22 mouse cellular contexts compared by ENCODE assay signal in genomic region chrX:140305652-140306051, GRCm38 (mm10). TPM values are rescaled to one million over a fixed set of nuclear protein-coding genes. Genes with fewer than 3 reads are reported as not detected.
DNase-seq lines count a peak whose midpoint lies in the region; ATAC-seq and TF ChIP-seq lines count a peak whose summit lies in the region.
"Had no signal": no experiment of that assay in that cellular context is flagged by ENCODE, and none has a peak within 500 bp of the region (broad histone marks: within the 10 kb centered on the region; RNA-seq: fewer than 3 reads in every experiment).

No protein-coding gene starts in this region.

- peaks cover 3% of the 10 kb centered on the region for H3K27me3 ChIP-seq in hindbrain, embryonic 11.5 days (ENCODE audit: control insufficient read depth, insufficient read depth, low read length)
- peaks cover 50% of the 10 kb centered on the region for H3K27me3 ChIP-seq in hindbrain, embryonic 12.5 days
- no peaks in the 10 kb centered on the region for H3K27me3 ChIP-seq in lung, postnatal 0 days (replicated peaks; ENCODE audit: insufficient read depth, low read length)

- TF ChIP-seq CTCF in lung, postnatal 0 days (IDR thresholded peaks at IDR 0.05) = no peak

- H3K4me2 ChIP-seq in hindbrain, embryonic 11.5 days (replicated peaks; ENCODE audit: low read depth, low read length) = no peak overlapping the region
- no peak overlapping the region for H3K4me2 ChIP-seq in hindbrain, embryonic 12.5 days (replicated peaks)
- H3K4me2 ChIP-seq in lung, postnatal 0 days (replicated peaks; ENCODE audit: low read depth, low read length) = no peak overlapping the region
- H3K4me2 ChIP-seq: embryonic facial prominence, embryonic 13.5 days; limb, embryonic 12.5 days; liver, embryonic 13.5 days; lung, embryonic 14.5 days had no signal

- TF ChIP-seq EP300 in lung, postnatal 0 days (IDR thresholded peaks at IDR 0.05) = no peak

- H3K36me3 ChIP-seq in hindbrain, embryonic 11.5 days (ENCODE audit: control insufficient read depth, insufficient read depth, low read length) = no peaks in the 10 kb centered on the region
- no peaks in the 10 kb centered on the region for H3K36me3 ChIP-seq in hindbrain, embryonic 12.5 days
- H3K36me3 ChIP-seq in lung, postnatal 0 days (ENCODE audit: insufficient read depth, low read length) = no peaks in the 10 kb centered on the region
- H3K36me3 ChIP-seq: embryonic facial prominence, embryonic 13.5 days; heart, embryonic 10.5 days; limb, embryonic 12.5 days; liver, embryonic 13.5 days had no signal

- H3K4me3 ChIP-seq in hindbrain, embryonic 11.5 days (ENCODE audit: low read depth, low read length) = no peak overlapping the region
- no peak overlapping the region for H3K4me3 ChIP-seq in hindbrain, embryonic 12.5 days
- H3K4me3 ChIP-seq in lung, postnatal 0 days (ENCODE audit: low read depth, low read length) = no peak overlapping the region
- H3K4me3 ChIP-seq: embryonic facial prominence, embryonic 13.5 days; heart, embryonic 10.5 days; layer of hippocampus, adult 2 months; limb, embryonic 12.5 days; liver, embryonic 13.5 days had no signal

- ATAC-seq in hindbrain, embryonic 11.5 days (ENCODE audit: low FRiP score) = peak; percentile 56; the same call in 1 of the 2 replicates
- no peak for ATAC-seq in hindbrain, embryonic 12.5 days (ENCODE audit: low FRiP score)
- ATAC-seq in lung, postnatal 0 days = no peak

- 74% methylated on average over 7 of the region's 7 CpGs for WGBS in hindbrain, embryonic 11.5 days
- 71% methylated on average over 7 of the region's 7 CpGs for WGBS in hindbrain, embryonic 12.5 days
- WGBS in lung, postnatal 0 days = 64% methylated on average over 7 of the region's 7 CpGs

- no peak overlapping the region for H3K27ac ChIP-seq in hindbrain, embryonic 11.5 days (ENCODE audit: low read depth, low read length)
- H3K27ac ChIP-seq in hindbrain, embryonic 12.5 days = no peak overlapping the region
- H3K27ac ChIP-seq in lung, postnatal 0 days (ENCODE audit: low read length) = no peak overlapping the region
- H3K27ac ChIP-seq: embryonic facial prominence, embryonic 13.5 days; heart, embryonic 10.5 days; kidney, postnatal 0 days; layer of hippocampus, adult 2 months; limb, embryonic 12.5 days; liver, embryonic 13.5 days had no signal

- no peak for DNase-seq in hindbrain, embryonic 11.5 days (ENCODE audit: low spot score)
- DNase-seq in right cerebral cortex, postnatal 10 days (ENCODE audit: low spot score in 2 of 2) = peak; percentile 23 to 26
- DNase-seq in right cerebral cortex, adult 18-20 months = no peak
- peak; percentile 3 to 19 for DNase-seq in layer of hippocampus, postnatal 10 days (ENCODE audit: low spot score in 2 of 2)
- DNase-seq in lung, postnatal 0 days (ENCODE audit: low spot score) = no peak
- DNase-seq in kidney, postnatal 10 days = no peak
- DNase-seq: cerebellum, adult 9-10 months; kidney, adult 18-20 months; liver, embryonic 13.5 days; lung, embryonic 14.5 days; lung, postnatal 4 days; thymus, postnatal 25 days had no signal

- H3K4me1 ChIP-seq in hindbrain, embryonic 11.5 days (replicated peaks; ENCODE audit: control insufficient read depth, insufficient read depth, low read length) = no peaks in the 10 kb centered on the region
- no peaks in the 10 kb centered on the region for H3K4me1 ChIP-seq in hindbrain, embryonic 12.5 days
- H3K4me1 ChIP-seq in lung, postnatal 0 days (ENCODE audit: insufficient read depth, low read depth, low read length) = no peaks in the 10 kb centered on the region
- H3K4me1 ChIP-seq: embryonic facial prominence, embryonic 13.5 days; heart, embryonic 10.5 days; limb, embryonic 12.5 days; liver, embryonic 13.5 days had no signal

- H3K9me3 ChIP-seq in hindbrain, embryonic 11.5 days (ENCODE audit: control insufficient read depth, low read length) = no peaks in the 10 kb centered on the region
- H3K9me3 ChIP-seq in hindbrain, embryonic 12.5 days (replicated peaks) = no peaks in the 10 kb centered on the region
- H3K9me3 ChIP-seq in lung, postnatal 0 days (ENCODE audit: low read length) = no peaks in the 10 kb centered on the region
- H3K9me3 ChIP-seq: embryonic facial prominence, embryonic 13.5 days; heart, embryonic 10.5 days; limb, embryonic 12.5 days; liver, embryonic 13.5 days had no signal

- H3K9ac ChIP-seq in hindbrain, embryonic 11.5 days (ENCODE audit: low read depth, low read length) = no peak overlapping the region
- H3K9ac ChIP-seq in hindbrain, embryonic 12.5 days = no peak overlapping the region
- H3K9ac ChIP-seq in lung, postnatal 0 days (replicated peaks; ENCODE audit: low read depth) = no peak overlapping the region
- H3K9ac ChIP-seq: embryonic facial prominence, embryonic 13.5 days; limb, embryonic 12.5 days; liver, embryonic 13.5 days; lung, embryonic 14.5 days had no signal

RNA-seq across cellular contexts. Expression of gene Frmpd3, which starts 36.4 kb away (rescaled TPM):
- 1.8 and 2.2 TPM in 2 replicates for polyA plus RNA-seq in hindbrain, embryonic 11.5 days (2014; fragmentation: Nextera tagmentation; extraction: Ambion mirVana)
- 2.1 and 2.7 TPM in 2 replicates for polyA plus RNA-seq in hindbrain, embryonic 12.5 days (2016; fragmentation: Nextera tagmentation; extraction: Ambion mirVana)
- 10 to 100 TPM; 20.0 to 20.7 TPM for total RNA-seq in layer of hippocampus, postnatal 10 days (2021)
- 0.05 and 0.20 TPM in 2 replicates for polyA plus RNA-seq in lung, postnatal 0 days (2015; fragmentation: Nextera tagmentation; extraction: Ambion mirVana)
- total RNA-seq: common myeloid progenitor, adult 5-6 weeks; gastrocnemius, adult 18-20 months; monocyte, adult 5-6 weeks; neutrophil, adult 5-6 weeks had no signal
- polyA plus RNA-seq: liver, embryonic 13.5 days had no signal

Comparison
In these comparisons a context has a peak if more than half of its experiments do, and no peak if none do; other contexts are left out.
1. DNase-seq: peak in right cerebral cortex, postnatal 10 days (2 of 2) and layer of hippocampus, postnatal 10 days (2 of 2); none in hindbrain, embryonic 11.5 days (single experiment), right cerebral cortex, adult 18-20 months (single experiment), lung, postnatal 0 days (single experiment) and kidney, postnatal 10 days (single experiment).